Mouse (Mus musculus): ENCODE measurements around the gene Map4k3. TPM values are rescaled to one million over a fixed set of nuclear protein-coding genes. Genes with fewer than 3 reads are reported as not detected.

The Map4k3 gene
- polyA plus RNA-seq, 1 experiment from 2014 or later = 30.8 TPM

DNA sequence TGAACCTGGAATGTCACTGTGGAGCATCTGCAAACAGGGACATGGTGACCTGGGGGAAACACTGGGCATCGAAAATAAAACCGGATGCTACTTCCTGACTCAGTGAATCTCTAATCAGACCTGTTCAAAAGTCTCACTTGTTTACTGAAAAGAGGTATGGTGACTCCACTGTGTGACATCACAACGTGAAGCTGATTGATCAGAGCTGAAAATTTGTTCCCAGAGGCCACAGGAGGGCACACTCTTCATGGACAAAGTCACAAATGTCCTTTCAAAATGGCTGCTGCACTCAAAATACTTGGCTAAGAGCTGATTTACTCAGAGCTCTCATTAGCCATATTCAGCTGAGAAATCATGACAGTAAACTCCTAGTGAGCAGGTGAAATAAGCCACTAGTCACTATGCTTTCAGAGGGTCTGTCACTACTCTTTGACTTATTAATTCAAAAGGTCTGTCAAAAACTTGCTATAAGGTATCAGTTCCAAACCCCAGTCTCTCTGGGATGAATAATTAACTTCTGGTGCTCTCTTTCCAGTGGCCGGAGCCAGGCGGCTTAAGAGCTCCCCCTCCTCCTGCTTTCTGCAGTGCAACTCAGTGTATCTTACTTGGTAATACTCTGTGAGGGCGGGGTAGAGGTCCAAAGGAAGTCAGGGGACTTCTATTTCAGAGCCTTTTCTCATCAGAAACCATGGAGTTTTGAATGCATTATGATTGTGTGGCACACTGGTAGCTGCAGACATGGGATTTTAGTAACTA lies 44.3 kb downstream of the Map4k3 start:
- 73% methylated on average over 6 of the region's 6 CpGs for WGBS (ENCODE audit: missing documents)

DNA sequence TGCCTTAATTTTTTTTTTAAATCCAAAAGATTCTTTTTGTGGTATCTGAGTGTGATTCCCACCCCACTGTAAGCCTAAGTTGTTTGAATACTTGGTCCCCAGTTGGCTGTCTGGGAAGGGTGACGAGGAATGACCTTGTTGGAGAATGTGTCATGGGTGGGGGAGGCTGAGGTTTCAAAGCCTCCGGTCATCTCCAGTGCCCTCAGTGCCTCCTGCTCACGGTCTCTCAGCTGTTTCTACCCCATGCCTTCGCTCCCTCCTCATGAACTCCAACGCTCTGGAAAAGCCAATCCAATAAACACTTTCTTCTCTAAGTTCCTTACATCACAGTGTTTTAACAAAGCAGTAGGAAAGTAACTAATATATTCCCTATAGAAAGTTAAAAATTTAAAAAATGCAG lies 45.2 kb downstream of the Map4k3 start:
- Histone ChIP-seq H3K36me3 (ENCODE audit: inconsistent target) (peaks cover 17% of the 10 kb centered on the region), H3K4me3 (ENCODE audit: inconsistent target) (no peak overlapping the region), H3K79me2 (ENCODE audit: inconsistent target) (peaks cover 100% of the 10 kb centered on the region), H3K27ac (no peak overlapping the region)
- WGBS (ENCODE audit: missing documents) = 98% methylated on average over 5 of the region's 5 CpGs

More for the DNA sequence above, 44.3 kb downstream of the Map4k3 start:
- Histone ChIP-seq H3K79me2 (ENCODE audit: inconsistent target) (peaks cover 100% of the 10 kb centered on the region), H3K27ac (no peak overlapping the region), H3K4me3 (ENCODE audit: inconsistent target) (no peak overlapping the region), H3K36me3 (ENCODE audit: inconsistent target) (peaks cover 16% of the 10 kb centered on the region)

DNA sequence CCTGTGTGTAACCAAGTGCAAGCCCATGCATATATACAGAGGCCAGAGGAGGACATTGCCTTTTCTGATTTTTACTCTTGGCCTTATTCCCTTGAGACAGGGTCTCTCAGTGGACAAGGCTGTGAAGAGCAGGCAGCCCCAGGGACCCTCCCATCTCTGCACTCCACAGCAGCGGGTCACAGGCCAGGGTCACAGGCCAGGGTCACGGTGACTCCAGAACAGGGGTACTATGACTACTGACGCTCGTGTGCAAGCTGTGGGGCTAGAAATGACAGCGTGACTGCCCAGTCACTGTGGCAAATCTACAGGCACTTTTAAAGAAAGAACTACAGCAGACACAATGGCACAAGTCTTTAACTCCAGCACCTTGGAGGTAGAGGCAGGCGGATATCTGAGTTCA lies 50.1 kb downstream of the Map4k3 start:
- WGBS (ENCODE audit: missing documents) = 93% methylated on average over 6 of the region's 6 CpGs
- Histone ChIP-seq H3K79me2 (ENCODE audit: inconsistent target) (peaks cover 99% of the 10 kb centered on the region), H3K4me3 (ENCODE audit: inconsistent target) (no peak overlapping the region)

GRCm38 (mm10) chr17:80676859-80677535 lies 51.3 kb downstream of the Map4k3 start:
- 95% methylated on average over 11 of the region's 11 CpGs for WGBS (ENCODE audit: missing documents)
- H3K27ac ChIP-seq = no peak overlapping the region
- peaks cover 17% of the 10 kb centered on the region for H3K36me3 ChIP-seq (ENCODE audit: inconsistent target)
- H3K4me3 ChIP-seq (ENCODE audit: inconsistent target) = no peak overlapping the region
- peaks cover 99% of the 10 kb centered on the region for H3K79me2 ChIP-seq (ENCODE audit: inconsistent target)

More for the DNA sequence above, 50.1 kb downstream of the Map4k3 start:
- peaks cover 17% of the 10 kb centered on the region for H3K36me3 ChIP-seq (ENCODE audit: inconsistent target)
- no peak overlapping the region for H3K27ac ChIP-seq

DNA sequence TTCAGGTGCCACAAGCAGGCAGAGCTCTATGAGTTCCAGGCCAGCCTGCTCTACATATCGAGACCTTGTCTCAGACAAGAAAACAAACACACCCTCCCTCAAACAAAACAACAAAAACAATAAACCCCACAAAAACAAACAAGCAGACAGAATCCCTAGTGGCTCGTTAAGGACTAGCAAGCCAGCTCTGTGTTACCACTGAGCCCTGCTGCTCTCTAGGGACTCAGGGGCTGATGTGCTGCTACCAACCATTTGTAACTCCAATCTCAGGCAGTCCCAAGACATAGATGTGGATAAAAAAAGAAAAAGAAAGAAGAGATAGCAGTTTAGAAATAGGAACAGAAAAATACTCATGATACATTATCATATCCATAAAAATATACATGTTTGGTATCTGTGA lies 52.1 kb downstream of the Map4k3 start:
- H3K27ac ChIP-seq = no peak overlapping the region
- WGBS (ENCODE audit: missing documents) = 92% methylated on average over 2 of the region's 2 CpGs
- peaks cover 17% of the 10 kb centered on the region for H3K36me3 ChIP-seq (ENCODE audit: inconsistent target)

GRCm38 (mm10) chr17:80670395-80670794 lies 57.9 kb downstream of the Map4k3 start:
- H3K79me2 ChIP-seq (ENCODE audit: inconsistent target) = peaks cover 99% of the 10 kb centered on the region
- no peak overlapping the region for H3K27ac ChIP-seq
- no peaks in the 10 kb centered on the region for H3K36me3 ChIP-seq (ENCODE audit: inconsistent target)
- no peak overlapping the region for H3K4me3 ChIP-seq (ENCODE audit: inconsistent target)
- 100% methylated on average over 1 of the region's 1 CpGs for WGBS (ENCODE audit: missing documents)

More for the DNA sequence above, 52.1 kb downstream of the Map4k3 start:
- no peak overlapping the region for H3K4me3 ChIP-seq (ENCODE audit: inconsistent target)
- H3K79me2 ChIP-seq (ENCODE audit: inconsistent target) = peaks cover 99% of the 10 kb centered on the region

GRCm38 (mm10) chr17:80663623-80664022 lies 64.7 kb downstream of the Map4k3 start:
- 94% methylated on average over 4 of the region's 4 CpGs for WGBS (ENCODE audit: missing documents)
- H3K27ac ChIP-seq = no peak overlapping the region
- no peak overlapping the region for H3K4me3 ChIP-seq (ENCODE audit: inconsistent target)
- no peaks in the 10 kb centered on the region for H3K36me3 ChIP-seq (ENCODE audit: inconsistent target)
- H3K79me2 ChIP-seq (ENCODE audit: inconsistent target) = peaks cover 70% of the 10 kb centered on the region

DNA sequence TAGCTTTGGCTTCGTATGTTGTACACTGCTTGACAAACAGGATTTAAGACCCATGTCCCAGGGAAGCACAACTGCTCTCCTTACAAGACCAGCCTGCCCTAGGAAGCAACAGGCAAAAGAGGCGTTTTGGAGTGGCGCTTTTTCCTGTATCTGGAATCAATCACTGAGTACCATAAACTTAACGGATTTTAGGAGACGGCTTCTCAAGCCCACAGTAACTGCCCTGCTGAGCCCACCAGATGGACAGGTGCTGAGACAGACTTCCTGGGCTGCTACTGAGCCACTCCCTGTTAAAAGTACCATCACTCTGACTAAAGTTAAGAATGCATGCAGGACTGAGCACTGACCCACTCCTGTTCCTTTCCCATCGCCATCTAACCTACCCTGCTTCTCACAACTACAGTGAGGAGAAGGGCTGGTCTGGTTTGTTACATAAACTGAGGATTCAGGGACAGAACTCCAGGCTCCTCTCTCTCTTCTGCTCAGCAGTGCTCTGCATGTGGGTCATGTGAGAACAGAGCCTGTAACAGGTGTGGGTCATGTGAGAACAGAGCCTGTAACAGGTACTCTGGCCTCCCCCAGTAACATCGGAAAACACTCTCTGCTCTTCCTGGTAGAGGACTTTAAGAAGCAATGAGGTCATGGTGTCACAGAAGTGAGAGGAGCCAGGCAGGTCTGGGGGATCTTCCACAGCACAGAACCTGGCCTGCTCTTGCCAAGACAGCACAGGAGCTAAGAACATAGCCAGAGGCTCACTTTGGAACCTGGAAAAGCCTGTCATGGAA lies 65.3 kb downstream of the Map4k3 start:
- Histone ChIP-seq H3K4me3 (ENCODE audit: inconsistent target) (no peak overlapping the region), H3K79me2 (ENCODE audit: inconsistent target) (peaks cover 67% of the 10 kb centered on the region), H3K36me3 (ENCODE audit: inconsistent target) (no peaks in the 10 kb centered on the region), H3K27ac (no peak overlapping the region)
- 94% methylated on average over 7 of the region's 7 CpGs for WGBS (ENCODE audit: missing documents)

DNA sequence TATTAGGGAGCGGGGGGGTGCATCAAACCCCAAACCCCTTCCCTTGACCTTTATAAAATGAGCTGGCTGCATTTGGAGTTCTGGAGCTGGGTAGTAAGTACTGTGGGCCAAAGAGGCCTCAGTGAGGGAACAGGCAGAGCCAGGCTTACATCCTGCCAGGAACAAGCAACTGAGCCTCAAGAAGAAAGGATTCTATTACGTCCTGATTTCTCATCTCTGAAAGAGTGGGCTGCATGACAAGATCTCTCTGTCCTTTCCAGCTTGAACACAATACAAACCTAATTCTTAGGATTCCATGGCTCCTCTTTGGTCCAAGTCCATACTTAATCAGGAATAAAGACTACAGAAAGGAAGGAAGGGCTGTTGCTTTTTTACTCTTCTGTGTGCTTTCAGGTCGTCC lies 66.4 kb downstream of the Map4k3 start:
- no peak overlapping the region for H3K27ac ChIP-seq
- no peak overlapping the region for H3K4me3 ChIP-seq (ENCODE audit: inconsistent target)
- H3K79me2 ChIP-seq (ENCODE audit: inconsistent target) = peaks cover 56% of the 10 kb centered on the region
- 89% methylated on average over 3 of the region's 3 CpGs for WGBS (ENCODE audit: missing documents)
- H3K36me3 ChIP-seq (ENCODE audit: inconsistent target) = no peaks in the 10 kb centered on the region

DNA sequence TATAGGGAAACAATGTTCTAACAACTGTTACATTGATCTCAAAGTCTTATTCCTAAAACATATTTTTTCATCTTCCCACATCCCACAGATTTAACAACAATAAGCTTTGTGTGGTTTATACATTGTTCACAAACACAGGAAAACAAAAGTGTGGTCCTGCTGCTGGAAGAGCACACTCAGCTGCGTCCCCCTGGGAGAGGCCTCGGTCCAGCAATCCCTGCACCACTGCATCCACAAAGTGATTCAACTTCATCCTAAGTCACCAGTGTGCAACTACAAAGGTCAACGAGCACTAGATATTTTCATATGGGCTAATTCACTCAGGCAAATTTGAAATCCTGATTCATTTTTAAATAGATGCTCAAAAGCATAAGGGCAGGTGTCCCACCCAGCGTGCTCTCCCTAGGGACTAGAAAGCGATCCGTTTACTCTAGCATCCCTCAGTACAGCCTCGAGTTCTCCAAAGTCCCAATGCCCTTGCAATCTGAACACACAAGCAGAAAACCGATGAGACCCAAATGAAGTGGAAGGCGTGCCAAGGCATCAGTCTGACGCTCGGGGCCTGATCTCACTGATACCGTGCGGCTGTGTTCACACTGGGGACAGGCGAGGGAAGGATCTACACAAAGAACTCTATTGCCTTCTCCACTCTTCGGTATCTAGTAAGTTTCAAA lies 67.4 kb downstream of the Map4k3 start:
- Histone ChIP-seq H3K79me2 (ENCODE audit: inconsistent target) (peaks cover 45% of the 10 kb centered on the region), H3K27ac (no peak overlapping the region), H3K36me3 (ENCODE audit: inconsistent target) (no peaks in the 10 kb centered on the region), H3K4me3 (ENCODE audit: inconsistent target) (no peak overlapping the region)
- 95% methylated on average over 15 of the region's 15 CpGs for WGBS (ENCODE audit: missing documents)

- peaks cover 3% of the 10 kb centered on the region; the same call in 1 of the 2 replicates for H3K36me3 ChIP-seq (ENCODE audit: inconsistent target)
- H3K4me3 ChIP-seq (ENCODE audit: inconsistent target) = no peak overlapping the region
- peaks cover 39% of the 10 kb centered on the region for H3K79me2 ChIP-seq (ENCODE audit: inconsistent target)
- no peak overlapping the region for H3K27ac ChIP-seq
- 100% methylated on average over 2 of the region's 2 CpGs for WGBS (ENCODE audit: missing documents)
Measured at GRCm38 (mm10) chr17:80660234-80660633, 68.1 kb downstream of the Map4k3 start.

DNA sequence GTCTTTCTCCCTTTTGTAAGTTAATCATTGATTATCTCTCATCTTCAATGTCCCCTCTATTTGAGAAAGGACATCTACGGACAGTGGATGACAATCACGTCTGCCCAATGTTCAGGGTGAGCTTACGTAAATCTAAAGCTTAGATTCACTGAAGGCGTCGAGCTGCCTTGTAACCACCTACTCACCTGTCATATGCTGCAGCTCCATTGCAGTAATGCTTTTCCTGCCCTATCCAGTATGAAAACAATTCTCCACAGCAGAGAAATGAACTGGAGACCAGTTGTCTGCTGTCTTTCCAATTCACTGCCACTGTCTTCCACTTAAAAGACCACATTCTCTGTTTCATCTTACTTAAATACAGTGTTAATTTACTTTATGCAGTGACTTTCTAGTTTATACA lies 68.5 kb downstream of the Map4k3 start:
- Histone ChIP-seq H3K27ac (no peak overlapping the region), H3K4me3 (ENCODE audit: inconsistent target) (no peak overlapping the region), H3K36me3 (ENCODE audit: inconsistent target) (peaks cover 7% of the 10 kb centered on the region; the same call in 1 of the 2 replicates), H3K79me2 (ENCODE audit: inconsistent target) (peaks cover 35% of the 10 kb centered on the region; the same call in 1 of the 2 replicates)
- WGBS (ENCODE audit: missing documents) = 88% methylated on average over 5 of the region's 5 CpGs

- Histone ChIP-seq H3K79me2 (ENCODE audit: inconsistent target) (peaks cover 9% of the 10 kb centered on the region; the same call in 1 of the 2 replicates), H3K4me3 (ENCODE audit: inconsistent target) (no peak overlapping the region), H3K27ac (no peak overlapping the region), H3K36me3 (ENCODE audit: inconsistent target) (peaks cover 46% of the 10 kb centered on the region)
- 92% methylated on average over 3 of the region's 3 CpGs for WGBS (ENCODE audit: missing documents)
Measured at GRCm38 (mm10) chr17:80654323-80654722, 74.0 kb downstream of the Map4k3 start.

GRCm38 (mm10) chr17:80652740-80653139 lies 75.5 kb downstream of the Map4k3 start:
- Histone ChIP-seq H3K27ac (no peak overlapping the region), H3K79me2 (ENCODE audit: inconsistent target) (no peaks in the 10 kb centered on the region; the same call in 1 of the 2 replicates), H3K4me3 (ENCODE audit: inconsistent target) (no peak overlapping the region), H3K36me3 (ENCODE audit: inconsistent target) (peaks cover 54% of the 10 kb centered on the region)
- 96% methylated on average over 6 of the region's 6 CpGs for WGBS (ENCODE audit: missing documents)
